Mouse (Mus musculus): ENCODE data around the gene Fam133b.
"Not testable (repeated sequence)": the region's sequence is repeated elsewhere in the genome, so short reads cannot be mapped to it uniquely, and the experiment has no call there.

Fam133b gene

DNA sequence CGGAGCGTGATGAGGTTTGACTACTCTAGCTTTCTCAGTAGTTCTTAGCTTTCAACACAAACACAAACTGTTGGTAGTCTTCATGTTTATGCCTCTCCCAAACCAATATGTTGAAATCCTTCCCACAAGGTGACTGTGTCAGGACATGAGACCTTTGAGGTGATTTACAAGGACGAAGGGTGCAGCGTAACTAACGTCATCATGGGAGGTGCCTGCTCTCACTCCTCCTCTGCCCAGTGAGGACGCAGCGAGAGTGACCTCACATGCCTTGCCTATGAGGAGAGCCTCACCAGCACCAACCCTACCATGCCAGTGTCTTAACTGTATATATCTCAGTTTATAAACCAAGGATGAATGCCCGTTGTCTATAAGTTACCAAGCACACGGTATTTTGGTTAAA, 63.5 kb downstream of the Fam133b start:
- no peak for DNase-seq

DNA sequence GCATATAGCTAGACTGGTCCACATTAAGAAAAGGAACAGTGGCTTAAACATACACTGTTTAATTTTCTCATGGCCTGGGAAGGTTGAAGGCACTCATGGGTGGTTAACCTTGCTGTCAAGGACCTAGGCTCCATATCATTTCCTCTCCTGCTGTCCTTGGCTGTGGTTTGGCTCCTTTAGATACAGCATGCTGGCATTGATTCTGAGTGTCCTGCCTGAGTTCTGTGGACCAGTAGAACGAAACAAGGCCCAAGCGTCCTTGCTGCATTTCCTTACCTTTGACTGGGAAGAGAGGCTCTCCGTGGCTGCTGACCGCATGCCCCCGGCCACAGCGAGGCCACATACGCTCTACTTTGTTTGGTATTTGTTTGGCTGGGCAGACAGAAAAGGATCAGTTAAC, 65.6 kb downstream of the Fam133b start:
- no peak for DNase-seq

DNA sequence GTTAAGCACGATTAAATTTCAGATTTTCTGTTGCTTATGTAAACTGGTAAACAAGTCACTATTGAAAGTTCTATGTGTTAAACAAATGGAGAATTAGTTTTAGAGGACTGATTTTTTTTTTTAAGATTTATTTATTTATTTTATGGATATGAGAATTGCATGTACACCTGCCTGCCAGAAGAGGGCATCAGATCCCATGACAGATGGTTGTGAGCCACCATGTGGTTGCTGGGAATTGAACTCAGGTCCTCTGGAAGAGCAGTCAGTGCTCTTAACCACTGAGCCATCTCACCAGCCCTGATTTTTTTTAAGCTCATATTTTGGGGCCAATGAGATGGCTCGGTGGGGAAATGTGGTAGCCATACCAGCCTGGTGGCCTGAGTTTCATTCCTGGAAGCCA, 68.2 kb downstream of the Fam133b start:
- not testable (repeated sequence) for DNase-seq
